Mouse (Mus musculus) midbrain, embryonic 11.5 days (tissue): ENCODE data around the gene Olfr1123. TPM values are rescaled to one million over a fixed set of nuclear protein-coding genes. Genes with fewer than 3 reads are reported as not detected.

Source experiments
- ATAC-seq: fragments of 200-750 bp; cut with Nextera tagmentation; 2 replicates; pipeline ENCODE4 v1.8.0; 2017; ENCODE audit warnings: moderate TSS enrichment, moderate library complexity; ENCODE audit not compliant: low FRiP score
- DNase-seq: peaks from one replicate; pipeline ENCODE4 v3.0.0; 2015; ENCODE audit warnings: low spot score; ENCODE audit errors: missing footprints
- H3K27ac ChIP-seq: fragments of 300-500 bp; sonication (generic); 2 replicates; pipeline ENCODE4 v1.5.1; 2014; ENCODE audit warnings: low read depth, low read length
- H3K27me3 ChIP-seq: fragments of 300-500 bp; sonication (generic); 2 replicates; pipeline ENCODE4 v1.6.1; 2014; ENCODE audit warnings: mild to moderate bottlenecking, low read length, moderate library complexity, mixed read lengths; ENCODE audit not compliant: control insufficient read depth, insufficient read depth
- H3K36me3 ChIP-seq: fragments of 300-500 bp; sonication (generic); 2 replicates; pipeline ENCODE4 v1.6.1; 2014; ENCODE audit warnings: mild to moderate bottlenecking, low read length, moderate library complexity, mixed read lengths; ENCODE audit not compliant: control insufficient read depth, insufficient read depth
- H3K4me1 ChIP-seq: fragments of 300-500 bp; sonication (generic); 2 replicates; pipeline ENCODE4 v1.6.1; 2014; ENCODE audit warnings: low read length; ENCODE audit not compliant: control insufficient read depth, insufficient read depth
- H3K4me2 ChIP-seq: fragments of 300-500 bp; sonication (generic); 2 replicates; pipeline ENCODE4 v1.6.1; 2014; ENCODE audit warnings: mild to moderate bottlenecking, moderate library complexity
- H3K4me3 ChIP-seq: fragments of 300-500 bp; sonication (generic); 2 replicates; pipeline ENCODE4 v1.5.1; 2014; ENCODE audit warnings: low read depth, low read length
- H3K9ac ChIP-seq: fragments of 300-500 bp; sonication (generic); 2 replicates; pipeline ENCODE4 v1.6.1; 2014; ENCODE audit warnings: low read length
- H3K9me3 ChIP-seq: fragments of 300-500 bp; sonication (generic); 2 replicates; pipeline ENCODE4 v1.6.1; 2016; ENCODE audit warnings: low read length; ENCODE audit not compliant: control insufficient read depth
- WGBS: fragments of 180-500 bp; shearing (Covaris S2); extraction: QIAGEN DNeasy Blood & Tissue Kit; methylation state at CpG from one replicate; pipeline ENCODE4 v1.1.7; 2014; 5-methylcytosine and 5-hydroxymethylcytosine counted together
- polyA plus RNA-seq: library from polyadenylated mRNA; unstranded; fragments of >200 nt; fragmentation: Nextera tagmentation; extraction: Ambion mirVana; gene quantifications from 2 replicates; pipeline ENCODE4 v1.2.1, GENCODE M21; 2014

The Olfr1123 gene
- polyA plus RNA-seq, 1 experiment from 2014 or later = not detected

DNA sequence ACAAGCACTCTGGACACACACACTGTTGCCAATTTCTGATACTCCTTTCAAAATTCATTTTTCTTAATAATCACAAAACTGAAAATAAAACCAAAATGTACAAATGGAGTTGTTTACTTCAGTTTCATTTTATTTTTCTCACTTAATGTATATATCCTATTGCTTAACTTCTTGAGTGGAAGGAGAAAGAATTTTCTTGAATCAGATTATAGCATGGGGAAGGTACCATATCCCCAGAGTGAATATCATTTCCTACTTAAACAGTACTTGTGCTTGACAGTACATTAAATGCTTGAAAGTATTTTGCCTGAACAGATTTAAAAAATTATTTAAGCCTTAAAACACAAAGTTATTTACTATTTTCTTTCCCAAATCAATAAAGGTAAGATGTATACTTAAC lies 37.2 kb downstream of the Olfr1123 start, which contains the start of gene Olfr1126:
Olfr1126 (plus strand) TSS at position 301 of the 400 bp plus-strand sequence.
- H3K4me2 ChIP-seq = no peak within 1 kb of the TSS
- H3K9ac ChIP-seq = no peak within 1 kb of the TSS
- DNase-seq (no peak), ATAC-seq (no peak)
- no peak within 1 kb of the TSS for H3K27ac ChIP-seq
- no peaks in the 10 kb centered on the region for H3K36me3 ChIP-seq
- H3K27me3 ChIP-seq = no peaks in the 10 kb centered on the region
- H3K4me3 ChIP-seq = no peak within 1 kb of the TSS
- H3K4me1 ChIP-seq = no peaks in the 10 kb centered on the region
- no peaks in the 10 kb centered on the region for H3K9me3 ChIP-seq

DNA sequence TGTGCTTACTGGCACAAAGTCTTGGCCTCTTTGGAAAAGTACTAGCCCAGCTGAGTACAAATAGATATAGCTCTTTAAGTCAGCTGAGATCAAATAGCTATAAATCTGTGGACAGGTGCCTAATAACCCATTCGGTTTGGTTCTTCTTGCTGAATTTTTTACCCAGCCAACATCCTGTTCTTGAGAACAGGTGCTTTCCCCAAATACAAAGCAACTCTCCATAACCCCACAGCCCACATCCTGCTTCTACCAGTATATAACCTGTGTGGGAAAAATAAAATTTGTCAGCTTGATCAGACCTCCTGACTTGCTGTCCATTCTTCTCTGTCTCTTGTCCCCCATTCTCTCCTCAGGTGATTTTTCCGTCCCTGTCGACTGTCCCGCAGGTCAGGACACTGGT lies 45.3 kb downstream of the Olfr1123 start:
- H3K9ac ChIP-seq = no peak overlapping the region
- H3K4me3 ChIP-seq = no peak overlapping the region
- H3K36me3 ChIP-seq = no peaks in the 10 kb centered on the region
- no peak overlapping the region for H3K4me2 ChIP-seq
- H3K4me1 ChIP-seq = no peaks in the 10 kb centered on the region
- H3K27ac ChIP-seq = no peak overlapping the region
- no peaks in the 10 kb centered on the region for H3K27me3 ChIP-seq
- H3K9me3 ChIP-seq = no peaks in the 10 kb centered on the region
- 91% methylated on average over 4 of the region's 4 CpGs for WGBS
- DNase-seq = no peak
- no peak for ATAC-seq

Other genes with a start within 250 kb of the Olfr1123 start
- not detected in 2 replicates for gene Olfr1112, start 228.8 kb upstream of the Olfr1123 start, polyA plus RNA-seq
- gene Olfr1113, start 207.7 kb upstream of the Olfr1123 start, polyA plus RNA-seq = not detected in 2 replicates
- not detected in 2 replicates for gene Olfr1115, start 168.6 kb upstream of the Olfr1123 start, polyA plus RNA-seq
- not detected in 2 replicates for gene Olfr1116, start 149.1 kb upstream of the Olfr1123 start, polyA plus RNA-seq
- gene Olfr1118, start 109.1 kb upstream of the Olfr1123 start, polyA plus RNA-seq = not detected in 2 replicates
- gene Olfr1120, start 61.8 kb upstream of the Olfr1123 start, polyA plus RNA-seq = not detected in 2 replicates
- gene Olfr1121, start 46.7 kb upstream of the Olfr1123 start, polyA plus RNA-seq = not detected in 2 replicates
- not detected in 2 replicates for gene Olfr1122, start 30.8 kb upstream of the Olfr1123 start, polyA plus RNA-seq
- gene Olfr1124, start 13.6 kb downstream of the Olfr1123 start, polyA plus RNA-seq = not detected in 2 replicates
- not detected in 2 replicates for gene Olfr1126, start 37.3 kb downstream of the Olfr1123 start, polyA plus RNA-seq
- not detected in 2 replicates for gene Pramel7, start 80.5 kb downstream of the Olfr1123 start, polyA plus RNA-seq
- gene Pramel6, start 89.9 kb downstream of the Olfr1123 start, polyA plus RNA-seq = not detected in 2 replicates
- gene Olfr153, start 115.2 kb downstream of the Olfr1123 start, polyA plus RNA-seq = not detected in 2 replicates
- not detected in 2 replicates for gene Olfr1128, start 128.9 kb downstream of the Olfr1123 start, polyA plus RNA-seq
- gene Olfr1129, start 157.3 kb downstream of the Olfr1123 start, polyA plus RNA-seq = not detected in 2 replicates
- gene Olfr1130, start 189.6 kb downstream of the Olfr1123 start, polyA plus RNA-seq = not detected in 2 replicates
- not detected in 2 replicates for gene Olfr1131, start 210.5 kb downstream of the Olfr1123 start, polyA plus RNA-seq
- gene Olfr1132, start 220.9 kb downstream of the Olfr1123 start, polyA plus RNA-seq = not detected in 2 replicates
- gene Olfr1133, start 230.7 kb downstream of the Olfr1123 start, polyA plus RNA-seq = not detected in 2 replicates
- gene Olfr1134, start 241.8 kb downstream of the Olfr1123 start, polyA plus RNA-seq = not detected in 2 replicates